Mouse (Mus musculus) gastrocnemius, postnatal 4 days (tissue): ENCODE measurements around the gene Enthd1. TPM values are rescaled to one million over a fixed set of nuclear protein-coding genes. Genes with fewer than 3 reads are reported as not detected.

ENCODE experiments used
- DNase-seq, 2 experiments: peaks; one replicate each; pipeline ENCODE4 v3.0.0; 2021 to 2022; ENCODE audit warnings: low spot score in 2 of 2, mixed read lengths in 2 of 2
- total RNA-seq, 2 experiments: library from RNA; stranded (reverse); gene quantifications; 2 replicates each; pipeline ENCODE4 v1.2.3; 2021

Enthd1 gene
- total RNA-seq, 2 experiments from 2014 or later: not detected

DNA sequence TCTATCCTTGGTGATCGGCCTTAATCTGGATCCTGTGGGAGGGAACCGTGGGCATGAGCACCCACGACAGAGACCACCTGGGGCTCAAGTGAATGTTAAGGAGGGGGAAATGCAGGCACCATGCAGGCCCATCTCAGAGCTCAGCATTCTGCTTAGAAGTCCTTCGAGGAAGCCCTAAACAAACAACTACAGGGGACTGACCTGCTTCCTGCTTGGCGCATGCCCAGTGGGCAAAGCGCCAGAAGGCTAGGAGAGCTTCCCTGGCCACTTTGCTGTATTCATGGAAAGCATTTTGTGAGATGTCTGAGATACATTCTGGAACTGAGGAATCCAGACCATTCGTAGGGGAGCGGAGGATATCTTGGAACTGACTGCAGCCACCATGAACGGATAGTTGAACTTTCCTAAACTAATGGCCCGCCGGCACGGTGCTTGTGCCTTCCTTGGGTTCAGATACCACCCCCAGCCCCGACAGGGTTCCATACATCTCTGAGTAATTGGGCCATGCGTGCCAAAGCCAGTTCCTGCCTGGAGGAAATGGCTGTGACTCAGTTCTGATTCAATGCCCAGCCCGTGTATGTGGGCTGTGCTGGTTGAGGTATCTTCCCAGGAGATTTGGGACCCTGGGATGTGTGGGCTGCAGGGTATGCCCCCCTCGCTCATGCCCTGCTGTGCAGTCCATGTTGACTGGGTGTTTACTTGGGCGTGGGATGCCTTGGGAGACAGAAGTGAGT lies 150.8 kb downstream of the Enthd1 start:
- DNase-seq: no peak

GRCm38 (mm10) chr15:80413070-80413469 lies 151.9 kb downstream of the Enthd1 start:
- DNase-seq: no peak

GRCm38 (mm10) chr15:80410661-80411060 lies 154.3 kb downstream of the Enthd1 start:
- DNase-seq: no peak

DNA sequence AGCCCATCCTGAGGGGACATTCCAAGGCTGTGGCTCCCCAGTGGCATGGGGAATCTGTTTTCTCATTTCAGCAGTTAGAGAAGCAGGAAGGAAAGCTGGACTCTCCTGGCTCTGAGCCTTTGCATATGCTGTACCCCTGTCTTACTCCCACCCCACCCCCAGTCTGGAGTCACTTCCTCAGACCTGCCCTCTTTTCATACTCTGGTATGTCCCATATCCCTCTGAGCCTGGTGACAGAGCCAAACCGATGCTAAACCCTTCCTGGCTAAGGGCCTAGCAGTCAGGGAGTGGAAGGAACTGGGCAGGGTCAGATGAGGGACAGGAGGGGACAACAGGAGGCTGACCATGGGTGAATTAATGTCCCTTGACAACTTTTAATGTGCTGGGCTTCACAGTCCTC lies 157.1 kb downstream of the Enthd1 start:
- DNase-seq: no peak

Other genes with a start within 250 kb of the Enthd1 start
- gene Grap2, start 7.4 kb upstream of the Enthd1 start, total RNA-seq: under 1 TPM; 0.32 to 0.75 TPM
- gene Fam83f, start 106.7 kb upstream of the Enthd1 start, total RNA-seq: under 1 TPM; 0.70 to 0.93 TPM
- gene Tnrc6b, start 146.2 kb upstream of the Enthd1 start, total RNA-seq: 10 to 100 TPM; 80.8 to 81.1 TPM